Mouse (Mus musculus) CH12.LX (cell line): ENCODE measurements at regions not wholly inside any gene's neighbourhood (a gene's known extent, or its start where the extent isn't known, plus 50 kb on each side); places are given as distances from the start of the nearest gene placed in this dataset.

Experiments used
- DNase-seq: peaks from one replicate; pipeline ENCODE4 v3.0.0-alpha.2; 2013; ENCODE audit errors: extremely low read depth
- H3K27ac ChIP-seq: 2 replicates; pipeline ENCODE4 v1.5.1; 2012; ENCODE audit warnings: low read depth, mild to moderate bottlenecking, control low read depth, moderate library complexity; ENCODE audit not compliant: insufficient read depth
- H3K27me3 ChIP-seq: replicated peaks from 2 replicates; pipeline ENCODE3; 2012; ENCODE audit warnings: inconsistent platforms
- H3K36me3 ChIP-seq, 2 experiments: replicated peaks in 1 of 2; 2 replicates each; pipeline versions ENCODE3 to v1.6.1; 2012; ENCODE audit warnings: inconsistent platforms in 1 of 2, low read length in 1 of 2, mild to moderate bottlenecking in 1 of 2, mixed read lengths in 1 of 2, moderate library complexity in 1 of 2; ENCODE audit not compliant: control insufficient read depth in 1 of 2, insufficient read depth in 1 of 2
- H3K4me1 ChIP-seq, 2 experiments: 2 replicates each; pipeline ENCODE4 v1.6.1; 2012; ENCODE audit warnings: inconsistent platforms in 1 of 2, moderate library complexity in 1 of 2; ENCODE audit not compliant: insufficient read depth in 2 of 2, control insufficient read depth in 1 of 2
- H3K4me2 ChIP-seq: 2 replicates; pipeline ENCODE4 v1.6.1; 2012; ENCODE audit warnings: low read depth, mild to moderate bottlenecking, control low read depth; ENCODE audit not compliant: poor library complexity, insufficient read depth, severe bottlenecking
- H3K4me3 ChIP-seq, 3 experiments: fragments of 150-350 bp in 1 of 3; sonication (generic) in 1 of 3; replicated peaks in 1 of 3; 2 replicates each; pipeline versions ENCODE3 to v1.5.1; 2011 to 2012; ENCODE audit warnings: low read depth in 2 of 3, low read length in 2 of 3, mild to moderate bottlenecking in 2 of 3, moderate library complexity in 2 of 3, control low read depth in 1 of 3, improper control_type of control experiment in 1 of 3, inconsistent platforms in 1 of 3, mixed read lengths in 1 of 3; ENCODE audit not compliant: poor library complexity in 1 of 3
- H3K79me2 ChIP-seq: replicated peaks from 2 replicates; pipeline ENCODE4 v1.6.1; 2012; ENCODE audit warnings: mild to moderate bottlenecking, moderate library complexity; ENCODE audit not compliant: control insufficient read depth, poor library complexity, insufficient read depth, severe bottlenecking; ENCODE audit errors: extremely low read depth
- H3K9ac ChIP-seq: 2 replicates; pipeline ENCODE4 v1.6.1; 2012; ENCODE audit warnings: low read depth, mild to moderate bottlenecking, control low read depth, moderate library complexity; ENCODE audit not compliant: insufficient read depth
- H3K9me3 ChIP-seq: replicated peaks from 2 replicates; pipeline ENCODE3; 2012; ENCODE audit warnings: low read length, inconsistent platforms, mixed read lengths
- CHD2 ChIP-seq: IDR thresholded peaks from 2 replicates; pipeline ENCODE4 v1.6.1; 2011; ENCODE audit warnings: low read length, improper control_type of control experiment
- E2F4 ChIP-seq: IDR thresholded peaks from 2 replicates; pipeline ENCODE4 v1.6.1; 2011; ENCODE audit warnings: low read depth, low read length, improper control_type of control experiment; ENCODE audit not compliant: insufficient replicate concordance
- ELF1 ChIP-seq: IDR thresholded peaks from 2 replicates; pipeline ENCODE4 v1.6.1; 2014; ENCODE audit warnings: low read depth, mild to moderate bottlenecking, inconsistent platforms, low read length, improper control_type of control experiment
- GABPA ChIP-seq: IDR thresholded peaks from 2 replicates; pipeline ENCODE4 v1.6.1; 2012; ENCODE audit warnings: low read depth, low read length, improper control_type of control experiment, inconsistent platforms; ENCODE audit not compliant: insufficient replicate concordance
- HCFC1 ChIP-seq: IDR thresholded peaks from 2 replicates; pipeline ENCODE4 v1.6.1; 2012; ENCODE audit warnings: low read depth, mild to moderate bottlenecking, inconsistent platforms, low read length, improper control_type of control experiment
- JUND ChIP-seq: conservative IDR thresholded peaks from 2 replicates; pipeline ENCODE4 v1.6.1; 2011; ENCODE audit warnings: low read depth, low read length, improper control_type of control experiment
- MAFK ChIP-seq: IDR thresholded peaks from 2 replicates; pipeline ENCODE4 v1.6.1; 2011; ENCODE audit warnings: low read length, improper control_type of control experiment; ENCODE audit not compliant: insufficient replicate concordance
- MAX ChIP-seq: IDR thresholded peaks from 2 replicates; pipeline ENCODE4 v1.6.1; 2011; ENCODE audit warnings: low read length, improper control_type of control experiment
- MAZ ChIP-seq: IDR thresholded peaks from 2 replicates; pipeline ENCODE4 v1.6.1; 2012; ENCODE audit warnings: low read depth, mild to moderate bottlenecking, inconsistent platforms, low read length, improper control_type of control experiment, moderate library complexity
- MEF2A ChIP-seq: IDR thresholded peaks from 2 replicates; pipeline ENCODE4 v1.6.1; 2014; ENCODE audit warnings: low read depth, mild to moderate bottlenecking, inconsistent platforms, low read length, improper control_type of control experiment, borderline replicate concordance
- MXI1 ChIP-seq: IDR thresholded peaks from 2 replicates; pipeline ENCODE4 v1.6.1; 2011; ENCODE audit warnings: mild to moderate bottlenecking, low read depth, low read length, improper control_type of control experiment
- NRF1 ChIP-seq: IDR thresholded peaks from 2 replicates; pipeline ENCODE4 v1.6.1; 2014; ENCODE audit warnings: low read depth, mild to moderate bottlenecking, inconsistent platforms, low read length, improper control_type of control experiment, moderate library complexity
- PAX5 ChIP-seq: IDR thresholded peaks from 2 replicates; pipeline ENCODE4 v1.6.1; 2012; ENCODE audit warnings: low read length, inconsistent platforms, mixed read lengths
- POLR2A ChIP-seq: IDR thresholded peaks from 2 replicates; pipeline ENCODE4 v1.6.1; 2011; ENCODE audit warnings: low read depth, mild to moderate bottlenecking, improper control_type of control experiment, low read length
- SIN3A ChIP-seq: IDR thresholded peaks from 2 replicates; pipeline ENCODE4 v1.6.1; 2012; ENCODE audit warnings: low read length, improper control_type of control experiment, inconsistent platforms
- TBP ChIP-seq: conservative IDR thresholded peaks from 2 replicates; pipeline ENCODE4 v1.6.1; 2011; ENCODE audit warnings: low read depth, low read length, improper control_type of control experiment
- TCF12 ChIP-seq: IDR thresholded peaks from 2 replicates; pipeline ENCODE4 v1.6.1; 2014; ENCODE audit warnings: low read depth, mild to moderate bottlenecking, inconsistent platforms, low read length, improper control_type of control experiment
- UBTF ChIP-seq: IDR thresholded peaks from 2 replicates; pipeline ENCODE4 v1.6.1; 2012; ENCODE audit warnings: low read depth, mild to moderate bottlenecking, inconsistent platforms, low read length, improper control_type of control experiment, moderate library complexity
- USF1 ChIP-seq: IDR thresholded peaks from 2 replicates; pipeline ENCODE4 v1.6.1; 2014; ENCODE audit warnings: low read depth, mild to moderate bottlenecking, inconsistent platforms, low read length, improper control_type of control experiment
- USF2 ChIP-seq: conservative IDR thresholded peaks from 2 replicates; pipeline ENCODE4 v1.6.1; 2011; ENCODE audit warnings: low read depth, low read length, improper control_type of control experiment
- ZC3H11A ChIP-seq: IDR thresholded peaks from 2 replicates; pipeline ENCODE4 v1.6.1; 2012; ENCODE audit warnings: low read depth, mild to moderate bottlenecking, inconsistent platforms, low read length, improper control_type of control experiment
- ZNF384 ChIP-seq: IDR thresholded peaks from 2 replicates; pipeline ENCODE4 v1.6.1; 2012; ENCODE audit warnings: low read depth, low read length, improper control_type of control experiment, inconsistent platforms
- dilution Hi-C: fragments of 300-500 bp; cut with MboI; formaldehyde crosslinking; loops from 2 replicates; pipeline ENCODE4 v1.14.3; 2020; ENCODE audit warnings: low sequenced_read_pairs; ENCODE audit not compliant: extremely low pct_unique_long_range_greater_than_20kb, extremely low pct_ligation_motif_present
- in situ Hi-C: fragments of 300-500 bp; cut with MboI; formaldehyde crosslinking; loops from 3 replicates; pipeline ENCODE4 v1.14.3; 2019; ENCODE audit warnings: low sequenced_read_pairs, low pct_ligation_motif_present, low pct_unique_long_range_greater_than_20kb, mixed read lengths

DNA sequence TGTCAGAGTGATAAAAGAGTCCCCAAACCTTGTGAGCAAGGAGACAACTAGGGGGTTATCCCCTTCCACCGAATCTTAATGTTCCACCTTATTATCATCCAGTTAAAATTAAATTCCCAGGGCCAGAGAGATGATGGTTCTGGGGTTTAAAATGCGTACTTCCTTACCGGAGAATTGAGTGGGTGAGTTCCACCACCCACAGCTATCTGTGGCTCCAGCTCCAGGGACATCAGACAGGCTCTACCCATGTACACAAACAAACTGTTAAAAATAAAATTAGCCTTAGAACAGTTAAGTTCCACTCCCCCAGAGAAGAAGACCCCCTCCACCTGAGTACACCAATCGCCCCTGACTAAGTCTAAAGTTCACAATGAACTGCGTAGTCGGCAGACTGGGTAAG is 52.0 kb upstream of the Mgat5 start:
- H3K79me2 ChIP-seq, result no peaks in the 10 kb centered on the region
- TF ChIP-seq UBTF (no peak), TBP (no peak), ELF1 (no peak), POLR2A (no peak), ZC3H11A (no peak), E2F4 (no peak), SIN3A (no peak), ZNF384 (no peak), MAZ (no peak), MAX (no peak), USF2 (no peak), MAFK (no peak), NRF1 (no peak), CHD2 (no peak), GABPA (no peak), USF1 (no peak), JUND (no peak), HCFC1 (no peak), PAX5 (no peak), MXI1 (no peak)
- peaks cover 0 to 3% of the 10 kb centered on the region in 2 experiments; a peak in 1 of 4 replicates for H3K4me1 ChIP-seq
- dilution Hi-C loops (no loop called here), in situ Hi-C loops (no loop called here)
- DNase-seq, result no peak
- no peak overlapping the region for H3K4me3 ChIP-seq
- H3K9me3 ChIP-seq, result no peaks in the 10 kb centered on the region
- H3K27me3 ChIP-seq, result no peaks in the 10 kb centered on the region
- no peak overlapping the region for H3K4me2 ChIP-seq
- no peak overlapping the region for H3K9ac ChIP-seq
- no peak overlapping the region for H3K27ac ChIP-seq
- H3K36me3 ChIP-seq, result no peaks in the 10 kb centered on the region

DNA sequence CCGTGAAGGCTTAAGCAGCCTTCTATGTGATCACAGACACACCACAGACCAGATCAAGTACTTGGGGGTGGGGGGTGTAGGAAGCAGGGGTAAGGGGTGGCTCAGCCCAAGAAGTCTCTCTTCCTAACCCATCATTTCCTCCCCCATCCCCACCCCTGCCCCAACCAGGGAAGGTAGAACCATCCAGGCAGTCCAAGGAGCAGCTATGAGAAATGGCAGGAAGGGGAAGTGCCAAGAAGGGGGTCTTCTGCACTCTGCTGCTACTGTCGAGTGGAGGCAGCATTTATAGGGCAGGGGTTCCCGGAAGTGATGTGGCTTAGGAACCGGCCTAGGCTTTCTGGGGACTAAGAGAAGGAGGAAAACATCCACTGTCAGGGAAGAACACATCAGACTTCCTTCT is 69.3 kb upstream of the Mgat5 start:
- Histone ChIP-seq H3K4me2 (no peak overlapping the region), H3K4me3 (no peak overlapping the region)

More for the DNA sequence above, 69.3 kb upstream of the Mgat5 start:
- dilution Hi-C loops, result no loop called here
- Histone ChIP-seq H3K27me3 (peaks cover 3% of the 10 kb centered on the region), H3K27ac (no peak overlapping the region), H3K36me3 (no peaks in the 10 kb centered on the region), H3K9ac (no peak overlapping the region), H3K4me1 (no peaks in the 10 kb centered on the region), H3K9me3 (peaks cover 7% of the 10 kb centered on the region), H3K79me2 (no peaks in the 10 kb centered on the region)
- in situ Hi-C loops, result no loop called here
- TF ChIP-seq MEF2A, result no peak
- no peak for TF ChIP-seq TBP
- TF ChIP-seq MXI1, result no peak
- no peak for TF ChIP-seq HCFC1
- TF ChIP-seq JUND, result no peak
- TF ChIP-seq TCF12, result no peak
- TF ChIP-seq CHD2, result no peak
- no peak for TF ChIP-seq MAZ
- TF ChIP-seq SIN3A, result no peak
- no peak for TF ChIP-seq MAFK
- no peak for TF ChIP-seq PAX5
- no peak for TF ChIP-seq ZC3H11A
- DNase-seq, result no peak
